Mouse (Mus musculus) ES-Bruce4 (cell line): ENCODE results near the gene Tle2.
A peak's percentile ranks its signal among the peaks of the same experiment; 100 is the strongest.

Source experiments
- CTCF ChIP-seq: IDR thresholded peaks from one replicate; pipeline ENCODE4 v1.8.1; 2011; ENCODE audit warnings: low read depth, low read length
- EP300 ChIP-seq: IDR thresholded peaks from 2 replicates; pipeline ENCODE4 v1.6.1; 2011; ENCODE audit warnings: low read depth, low read length; ENCODE audit not compliant: insufficient read depth
- POLR2A ChIP-seq: IDR thresholded peaks from one replicate; pipeline ENCODE4 v1.8.1; 2011; ENCODE audit warnings: low read length; ENCODE audit not compliant: insufficient read depth

DNA sequence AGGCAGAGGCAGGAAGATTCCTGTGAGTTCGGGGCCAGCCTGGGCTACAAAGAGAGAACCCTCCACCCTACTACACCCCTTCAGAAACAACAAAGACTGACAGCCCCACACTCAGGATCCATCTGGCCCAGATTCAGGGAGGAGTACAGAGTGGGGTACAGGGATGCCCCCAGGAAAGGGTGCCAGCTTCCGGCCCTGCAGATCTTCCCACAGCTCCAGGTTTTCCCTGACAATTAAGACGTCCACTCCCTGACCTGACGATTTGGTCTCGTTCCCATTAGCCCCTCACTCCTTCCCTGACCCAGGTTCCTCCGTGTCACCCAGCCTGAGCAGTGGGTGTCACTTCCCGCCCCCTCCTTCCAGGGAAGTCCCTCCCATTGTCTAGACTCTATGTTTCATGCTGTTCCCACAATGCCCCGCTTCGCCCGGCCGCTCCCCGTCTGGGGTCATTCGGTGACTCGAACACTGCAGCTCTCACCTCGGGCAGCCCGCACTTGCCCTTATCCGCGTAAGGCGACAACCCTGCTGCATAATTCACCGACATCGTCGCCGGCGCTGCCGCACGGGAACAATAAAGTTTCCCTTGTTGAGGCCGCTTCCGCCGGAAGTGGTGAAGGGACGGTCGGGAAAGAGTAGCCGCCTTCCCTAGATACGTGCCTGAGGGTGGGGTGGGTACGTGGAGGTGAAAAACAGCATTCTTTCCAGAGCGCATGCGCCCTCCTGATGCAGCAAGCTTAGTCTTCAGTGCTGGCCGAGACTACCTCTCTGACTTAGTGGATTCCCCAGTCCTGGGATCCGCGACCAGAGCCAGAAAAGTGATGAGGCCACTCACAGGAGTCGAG, 52.9 kb downstream of the Tle2 start, which contains the start of gene Sirt6:
- TF ChIP-seq EP300, result peak; percentile 83; the same call in 1 of the 2 replicates
- TF ChIP-seq POLR2A, result peak; percentile 93
- no peak for TF ChIP-seq CTCF
